ENCODE assay signal across 15 mouse cellular contexts in the genomic region with DNA sequence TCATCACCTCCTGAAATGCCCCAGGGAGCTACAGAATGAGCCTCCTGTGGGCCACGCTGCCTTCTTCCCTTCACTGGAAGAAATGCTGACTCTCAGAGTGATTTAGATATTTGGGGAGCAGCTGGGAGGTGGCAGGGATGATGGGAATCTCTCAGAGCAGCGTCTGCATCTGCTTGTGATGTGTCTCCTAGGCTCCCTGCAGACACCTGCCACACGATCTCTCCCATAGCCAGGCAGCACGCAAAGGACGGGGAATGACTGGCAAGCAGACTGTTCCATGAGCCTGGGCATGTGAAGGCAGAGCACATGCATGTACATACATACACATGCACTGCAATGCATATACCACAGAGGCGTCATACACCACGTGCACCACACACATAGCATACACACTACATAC.
DNase-seq lines count a peak whose midpoint lies in the region; ATAC-seq lines count a peak whose summit lies in the region.
"Had no signal": no experiment of that assay in that cellular context is flagged by ENCODE, and none has a peak within 500 bp of the region (broad histone marks: within the 10 kb centered on the region; RNA-seq: fewer than 3 reads in every experiment).

No protein-coding gene starts in this region.

- WGBS in hindbrain, embryonic 14.5 days, result 49% methylated on average over 7 of the region's 7 CpGs
- WGBS in hindbrain, embryonic 12.5 days, result 63% methylated on average over 7 of the region's 7 CpGs
- 71% methylated on average over 7 of the region's 7 CpGs for WGBS in midbrain, embryonic 14.5 days
- 85% methylated on average over 7 of the region's 7 CpGs for WGBS in midbrain, embryonic 11.5 days
- WGBS in hindbrain, embryonic 16.5 days, result 59% methylated on average over 7 of the region's 7 CpGs
- WGBS in neural tube, embryonic 13.5 days, result 54% methylated on average over 7 of the region's 7 CpGs

- H3K4me1 ChIP-seq in hindbrain, embryonic 14.5 days (replicated peaks; ENCODE audit: control insufficient read depth, insufficient read depth, low read length), result peaks cover 8% of the 10 kb centered on the region
- H3K4me1 ChIP-seq in hindbrain, embryonic 12.5 days, result peaks cover 9% of the 10 kb centered on the region; the same call in 1 of the 2 replicates
- H3K4me1 ChIP-seq in midbrain, embryonic 14.5 days (ENCODE audit: control insufficient read depth, insufficient read depth, low read length), result no peaks in the 10 kb centered on the region; the same call in 1 of the 2 replicates
- H3K4me1 ChIP-seq in midbrain, embryonic 11.5 days (ENCODE audit: control insufficient read depth, insufficient read depth, low read length), result no peaks in the 10 kb centered on the region
- peaks cover 5% of the 10 kb centered on the region for H3K4me1 ChIP-seq in hindbrain, embryonic 16.5 days (ENCODE audit: control insufficient read depth, insufficient read depth, low read depth, low read length)
- peaks cover 30% of the 10 kb centered on the region for H3K4me1 ChIP-seq in neural tube, embryonic 13.5 days (replicated peaks)

- no peak overlapping the region for H3K4me3 ChIP-seq in hindbrain, embryonic 14.5 days (replicated peaks; ENCODE audit: low read length)
- no peak overlapping the region for H3K4me3 ChIP-seq in hindbrain, embryonic 12.5 days
- no peak overlapping the region for H3K4me3 ChIP-seq in midbrain, embryonic 14.5 days (replicated peaks; ENCODE audit: low read depth, low read length)
- H3K4me3 ChIP-seq in midbrain, embryonic 11.5 days (ENCODE audit: low read depth, low read length), result no peak overlapping the region
- no peak overlapping the region for H3K4me3 ChIP-seq in hindbrain, embryonic 16.5 days (ENCODE audit: low read length)
- no peak overlapping the region for H3K4me3 ChIP-seq in neural tube, embryonic 13.5 days
- H3K4me3 ChIP-seq: embryonic facial prominence, embryonic 10.5 days had no signal

- H3K27ac ChIP-seq in hindbrain, embryonic 14.5 days, result peak overlapping the region; percentile 21
- no peak overlapping the region for H3K27ac ChIP-seq in hindbrain, embryonic 12.5 days
- H3K27ac ChIP-seq in midbrain, embryonic 14.5 days (replicated peaks; ENCODE audit: low read depth, low read length), result peak overlapping the region; percentile 20; the same call in 1 of the 2 replicates
- H3K27ac ChIP-seq in midbrain, embryonic 11.5 days (ENCODE audit: low read depth, low read length), result no peak overlapping the region
- 0 out of 2 replicates have a peak overlapping the region, but pooled peaks have one; percentile 34 for H3K27ac ChIP-seq in hindbrain, embryonic 16.5 days (ENCODE audit: low read depth, low read length)
- H3K27ac ChIP-seq in neural tube, embryonic 13.5 days (replicated peaks), result peak overlapping the region; percentile 65
- H3K27ac ChIP-seq: embryonic facial prominence, embryonic 10.5 days had no signal

- DNase-seq in hindbrain, embryonic 14.5 days (ENCODE audit: low spot score), result no peak
- peak; percentile 43 for DNase-seq in midbrain, embryonic 14.5 days
- DNase-seq in midbrain, embryonic 11.5 days (ENCODE audit: low spot score, missing footprints), result no peak
- no peak for DNase-seq in cerebellum, adult 11-12 months
- DNase-seq: adrenal gland, postnatal 36 days; gastrocnemius, postnatal 25 days; kidney, adult 11 months; kidney, postnatal 10 days; lung, postnatal 10 days; thymus, postnatal 4 days had no signal

- H3K4me2 ChIP-seq in hindbrain, embryonic 14.5 days (replicated peaks), result no peak overlapping the region
- H3K4me2 ChIP-seq in hindbrain, embryonic 12.5 days (replicated peaks), result no peak overlapping the region
- H3K4me2 ChIP-seq in midbrain, embryonic 14.5 days (ENCODE audit: low read length), result no peak overlapping the region
- no peak overlapping the region for H3K4me2 ChIP-seq in midbrain, embryonic 11.5 days
- H3K4me2 ChIP-seq in hindbrain, embryonic 16.5 days (ENCODE audit: low read length), result no peak overlapping the region
- no peak overlapping the region for H3K4me2 ChIP-seq in neural tube, embryonic 13.5 days
- H3K4me2 ChIP-seq: heart, embryonic 11.5 days had no signal

- no peaks in the 10 kb centered on the region for H3K9me3 ChIP-seq in hindbrain, embryonic 14.5 days (ENCODE audit: control insufficient read depth, low read length)
- no peaks in the 10 kb centered on the region for H3K9me3 ChIP-seq in hindbrain, embryonic 12.5 days (replicated peaks)
- H3K9me3 ChIP-seq in midbrain, embryonic 14.5 days (ENCODE audit: control insufficient read depth, low read length), result no peaks in the 10 kb centered on the region
- H3K9me3 ChIP-seq in midbrain, embryonic 11.5 days (ENCODE audit: control insufficient read depth, low read length), result no peaks in the 10 kb centered on the region
- H3K9me3 ChIP-seq in hindbrain, embryonic 16.5 days (ENCODE audit: control insufficient read depth, low read length), result no peaks in the 10 kb centered on the region
- H3K9me3 ChIP-seq in neural tube, embryonic 13.5 days, result no peaks in the 10 kb centered on the region

- no peak for ATAC-seq in hindbrain, embryonic 14.5 days (ENCODE audit: low FRiP score)
- ATAC-seq in hindbrain, embryonic 12.5 days (ENCODE audit: low FRiP score), result no peak
- ATAC-seq in midbrain, embryonic 14.5 days (ENCODE audit: low FRiP score, low TSS enrichment), result no peak
- no peak for ATAC-seq in midbrain, embryonic 11.5 days (ENCODE audit: low FRiP score)
- ATAC-seq in hindbrain, embryonic 16.5 days, result no peak; the same call in 1 of the 2 replicates
- peak; percentile 25; the same call in 1 of the 2 replicates for ATAC-seq in neural tube, embryonic 13.5 days (ENCODE audit: low read depth)

- no peaks in the 10 kb centered on the region for H3K36me3 ChIP-seq in hindbrain, embryonic 14.5 days (replicated peaks; ENCODE audit: control insufficient read depth, insufficient read depth)
- no peaks in the 10 kb centered on the region for H3K36me3 ChIP-seq in hindbrain, embryonic 12.5 days
- H3K36me3 ChIP-seq in midbrain, embryonic 14.5 days (ENCODE audit: control insufficient read depth, insufficient read depth, low read length), result no peaks in the 10 kb centered on the region
- H3K36me3 ChIP-seq in midbrain, embryonic 11.5 days (ENCODE audit: control insufficient read depth, insufficient read depth, low read length), result no peaks in the 10 kb centered on the region
- H3K36me3 ChIP-seq in hindbrain, embryonic 16.5 days (ENCODE audit: control insufficient read depth, insufficient read depth, low read length), result no peaks in the 10 kb centered on the region
- H3K36me3 ChIP-seq in neural tube, embryonic 13.5 days, result no peaks in the 10 kb centered on the region
- H3K36me3 ChIP-seq: embryonic facial prominence, embryonic 10.5 days had no signal

- H3K9ac ChIP-seq in hindbrain, embryonic 14.5 days, result no peak overlapping the region
- H3K9ac ChIP-seq in hindbrain, embryonic 12.5 days, result no peak overlapping the region
- H3K9ac ChIP-seq in midbrain, embryonic 14.5 days (replicated peaks; ENCODE audit: low read length), result no peak overlapping the region
- no peak overlapping the region for H3K9ac ChIP-seq in midbrain, embryonic 11.5 days (ENCODE audit: low read length)
- peak overlapping the region; percentile 35; the same call in 1 of the 2 replicates for H3K9ac ChIP-seq in hindbrain, embryonic 16.5 days (ENCODE audit: low read depth, low read length)
- peak overlapping the region; percentile 1; the same call in 1 of the 2 replicates for H3K9ac ChIP-seq in neural tube, embryonic 13.5 days

- no peaks in the 10 kb centered on the region for H3K27me3 ChIP-seq in hindbrain, embryonic 14.5 days (ENCODE audit: control insufficient read depth, insufficient read depth, low read length)
- no peaks in the 10 kb centered on the region for H3K27me3 ChIP-seq in hindbrain, embryonic 12.5 days
- H3K27me3 ChIP-seq in midbrain, embryonic 14.5 days (ENCODE audit: control insufficient read depth, insufficient read depth, low read length), result no peaks in the 10 kb centered on the region
- H3K27me3 ChIP-seq in midbrain, embryonic 11.5 days (ENCODE audit: control insufficient read depth, insufficient read depth, low read length), result no peaks in the 10 kb centered on the region
- no peaks in the 10 kb centered on the region for H3K27me3 ChIP-seq in hindbrain, embryonic 16.5 days (replicated peaks; ENCODE audit: control insufficient read depth, insufficient read depth, low read length)
- H3K27me3 ChIP-seq in neural tube, embryonic 13.5 days, result no peaks in the 10 kb centered on the region

Comparison
In these comparisons a context has a peak if more than half of its experiments do, and no peak if none do; other contexts are left out.
1. H3K27ac ChIP-seq: peak in hindbrain, embryonic 14.5 days (single experiment), midbrain, embryonic 14.5 days (single experiment), hindbrain, embryonic 16.5 days (single experiment) and neural tube, embryonic 13.5 days (single experiment); none in hindbrain, embryonic 12.5 days (single experiment) and midbrain, embryonic 11.5 days (single experiment).
2. H3K9ac ChIP-seq: peak in hindbrain, embryonic 16.5 days (single experiment) and neural tube, embryonic 13.5 days (single experiment); none in hindbrain, embryonic 14.5 days (single experiment), hindbrain, embryonic 12.5 days (single experiment), midbrain, embryonic 14.5 days (single experiment) and midbrain, embryonic 11.5 days (single experiment).